21 mouse cellular contexts compared by ENCODE assay signal in genomic region chr11:68702370-68702769, GRCm38 (mm10). TPM values are rescaled to one million over a fixed set of nuclear protein-coding genes. Genes with fewer than 3 reads are reported as not detected.
A peak's percentile ranks its signal among the peaks of the same experiment; 100 is the strongest.
DNase-seq lines count a peak whose midpoint lies in the region; ATAC-seq and TF ChIP-seq lines count a peak whose summit lies in the region.
"Had no signal": no experiment of that assay in that cellular context is flagged by ENCODE, and none has a peak within 500 bp of the region (broad histone marks: within the 10 kb centered on the region; RNA-seq: fewer than 3 reads in every experiment).

No protein-coding gene starts in this region.

- DNase-seq in kidney, adult 2 months, result peak; percentile 45
- no peak for DNase-seq in kidney, postnatal 4 days
- peak; percentile 11 to 57 for DNase-seq in kidney, postnatal 25 days
- no peak for DNase-seq in kidney, postnatal 14 days
- no peak for DNase-seq in retina, embryonic 14.5 days (ENCODE audit: low spot score)
- DNase-seq: adrenal gland, adult 8-10 months; adrenal gland, postnatal 14 days; adrenal gland, postnatal 36 days; cerebellum, adult 11-12 months; cerebellum, adult 2 months; cerebellum, adult 9-10 months; cerebellum, postnatal 10 days; cerebellum, postnatal 25 days had no signal

- no peaks in the 10 kb centered on the region for H3K36me3 ChIP-seq in kidney, adult 2 months (ENCODE audit: control insufficient read depth, insufficient read depth, low read length)
- H3K36me3 ChIP-seq in megakaryocyte, embryonic 14.5 days (replicated peaks; ENCODE audit: low read length), result no peaks in the 10 kb centered on the region

- 77% methylated on average over 6 of the region's 6 CpGs for WGBS in kidney, adult 2 months

- no peak overlapping the region for H3K27ac ChIP-seq in kidney, adult 2 months (ENCODE audit: insufficient read depth, low read depth, low read length)
- H3K27ac ChIP-seq: embryonic facial prominence, embryonic 10.5 days; embryonic facial prominence, embryonic 12.5 days; forebrain, embryonic 13.5 days; forebrain, embryonic 15.5 days had no signal

- ATAC-seq in megakaryocyte, adult 5-6 weeks (ENCODE audit: poor library complexity, severe bottlenecking), result no peak
- ATAC-seq: activated CD4-positive, CD25-positive, alpha-beta regulatory T cell, adult 4 months; forebrain, embryonic 13.5 days; forebrain, embryonic 15.5 days; Patski had no signal

- TF ChIP-seq POLR2A in kidney, adult 2 months (IDR thresholded peaks at IDR 0.05; ENCODE audit: low read depth, low read length), result no peak

- TF ChIP-seq CTCF in kidney, adult 2 months (conservative IDR thresholded peaks at IDR 0.05; ENCODE audit: insufficient read depth, insufficient read length, low read depth, low read length), result no peak

- peaks cover 2% of the 10 kb centered on the region; the same call in 1 of the 2 replicates for H3K4me1 ChIP-seq in kidney, adult 2 months (ENCODE audit: control insufficient read depth, insufficient read depth, low read length)
- H3K4me1 ChIP-seq in megakaryocyte, embryonic 14.5 days, result peaks cover 11% of the 10 kb centered on the region

- no peak overlapping the region for H3K4me3 ChIP-seq in kidney, adult 2 months (ENCODE audit: insufficient read depth, low read depth, low read length)
- peak overlapping the region; percentile 12 for H3K4me3 ChIP-seq in megakaryocyte, embryonic 14.5 days (replicated peaks)
- H3K4me3 ChIP-seq: embryonic facial prominence, embryonic 10.5 days; embryonic facial prominence, embryonic 12.5 days; forebrain, embryonic 13.5 days; forebrain, embryonic 15.5 days had no signal

- no peaks in the 10 kb centered on the region for H3K27me3 ChIP-seq in kidney, adult 2 months (replicated peaks; ENCODE audit: control insufficient read depth, insufficient read depth, low read length)
- H3K27me3 ChIP-seq in megakaryocyte, embryonic 14.5 days (replicated peaks), result peaks cover 22% of the 10 kb centered on the region
- H3K27me3 ChIP-seq: embryonic facial prominence, embryonic 12.5 days; forebrain, embryonic 13.5 days; forebrain, embryonic 15.5 days; Patski had no signal

- peaks cover 33% of the 10 kb centered on the region for H3K9me3 ChIP-seq in megakaryocyte, embryonic 14.5 days
- H3K9me3 ChIP-seq: forebrain, embryonic 15.5 days had no signal

RNA-seq across cellular contexts. Expression of gene Myh10, which starts 11.0 kb away (rescaled TPM):
- polyA plus RNA-seq in kidney, adult 2 months (2012; rRNA removed), result 32.4 and 33.7 TPM in 2 replicates
- 0.67 and 1.9 TPM in 2 replicates for polyA plus RNA-seq in megakaryocyte, embryonic 14.5 days (2012; ENCODE audit: insufficient read depth, low replicate concordance)
- 1.6 and 1.9 TPM in 2 replicates for total RNA-seq in megakaryocyte, adult 5-6 weeks (2015)
- total RNA-seq in megakaryocyte, adult 5-6 weeks (2017), result 0.59 and 1.5 TPM in 2 replicates

Comparison
In these comparisons a context has a peak if more than half of its experiments do, and no peak if none do; other contexts are left out.
1. DNase-seq: peak in kidney, adult 2 months (single experiment) and kidney, postnatal 25 days (2 of 2); none in kidney, postnatal 4 days (0 of 2), kidney, postnatal 14 days (single experiment) and retina, embryonic 14.5 days (single experiment).
2. RNA of gene Myh10, which starts 11.0 kb away (polyA plus RNA-seq): 32.4 to 33.7 TPM in kidney, adult 2 months; 0.67 to 1.9 TPM in megakaryocyte, embryonic 14.5 days; every median in the first group is over 10 times any median in the second.